Mouse (Mus musculus) naive thymus-derived CD4-positive, alpha-beta T cell, adult 2 months (primary cell): ENCODE data around the gene Wbp1.

ENCODE experiments used
- DNase-seq: peaks from one replicate; pipeline ENCODE4 v3.0.0-alpha.2; 2011; ENCODE audit warnings: low read depth

The Wbp1 gene

DNA sequence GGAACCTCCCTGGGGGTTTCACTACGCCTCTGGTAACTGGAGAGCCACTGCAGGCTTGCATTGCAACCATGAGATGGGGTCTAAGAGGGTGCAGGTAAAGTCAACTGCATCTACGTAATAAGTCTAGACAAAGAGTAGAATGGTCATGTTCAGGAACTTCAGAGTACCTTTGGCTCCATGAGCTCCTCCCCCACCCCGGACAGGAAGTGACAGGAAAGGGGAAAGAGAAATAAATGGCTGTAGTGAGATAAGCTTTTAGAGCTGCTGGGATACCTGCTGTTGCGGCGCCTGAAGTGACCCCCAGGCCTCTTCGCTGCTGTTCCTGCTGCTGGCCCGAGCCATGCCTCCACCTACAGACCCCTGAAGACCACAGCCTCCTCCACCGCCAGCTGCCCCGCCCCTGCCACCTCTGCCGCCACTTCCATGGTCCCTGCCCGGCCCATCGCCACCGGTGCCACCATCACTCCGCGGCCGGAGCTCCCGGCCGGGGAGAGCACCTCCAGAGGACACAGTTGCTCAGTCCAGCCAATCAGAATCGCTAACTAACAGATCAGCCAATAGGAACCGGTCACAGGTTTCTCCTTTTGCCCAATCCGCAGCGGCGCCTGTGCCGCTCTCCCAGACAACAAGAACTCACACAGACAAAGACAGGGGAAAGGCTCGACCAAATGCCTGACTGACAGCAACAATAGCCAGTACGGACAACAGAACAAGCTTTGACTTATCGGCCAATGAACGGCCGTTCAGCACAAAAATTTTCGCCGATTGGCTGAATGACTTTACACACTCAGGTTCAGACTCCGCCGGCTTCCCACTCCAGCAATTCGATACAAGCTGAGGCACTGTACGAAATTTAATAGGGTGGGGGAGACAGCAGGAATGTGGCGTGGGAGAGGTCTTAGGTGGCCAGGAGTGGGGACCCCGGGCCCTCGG is at the start of gene Wbp1:
Wbp1 (minus strand) TSS at position 630 of the 933 bp plus-strand sequence.
- peak; percentile 97 for DNase-seq

- DNase-seq, result no peak
Observed at GRCm38 (mm10) chr6:83171063-83171462, 49.7 kb upstream of the Wbp1 start.

- DNase-seq, result no peak
Observed at GRCm38 (mm10) chr6:83169872-83170271, 48.5 kb upstream of the Wbp1 start.

- peak; percentile 70 for DNase-seq
Observed at GRCm38 (mm10) chr6:83166243-83166630, 44.9 kb upstream of the Wbp1 start.

GRCm38 (mm10) chr6:83165607-83166242 is 44.4 kb upstream of the Wbp1 start, which contains the start of gene Dctn1:
Gene Dctn1, plus strand, starts transcription at chr6:83165920.
- peak; percentile 98 for DNase-seq

- no peak for DNase-seq
Observed at GRCm38 (mm10) chr6:83165026-83165606, 43.8 kb upstream of the Wbp1 start.

GRCm38 (mm10) chr6:83162701-83163100 is 41.3 kb upstream of the Wbp1 start:
- DNase-seq, result peak; percentile 81

DNA sequence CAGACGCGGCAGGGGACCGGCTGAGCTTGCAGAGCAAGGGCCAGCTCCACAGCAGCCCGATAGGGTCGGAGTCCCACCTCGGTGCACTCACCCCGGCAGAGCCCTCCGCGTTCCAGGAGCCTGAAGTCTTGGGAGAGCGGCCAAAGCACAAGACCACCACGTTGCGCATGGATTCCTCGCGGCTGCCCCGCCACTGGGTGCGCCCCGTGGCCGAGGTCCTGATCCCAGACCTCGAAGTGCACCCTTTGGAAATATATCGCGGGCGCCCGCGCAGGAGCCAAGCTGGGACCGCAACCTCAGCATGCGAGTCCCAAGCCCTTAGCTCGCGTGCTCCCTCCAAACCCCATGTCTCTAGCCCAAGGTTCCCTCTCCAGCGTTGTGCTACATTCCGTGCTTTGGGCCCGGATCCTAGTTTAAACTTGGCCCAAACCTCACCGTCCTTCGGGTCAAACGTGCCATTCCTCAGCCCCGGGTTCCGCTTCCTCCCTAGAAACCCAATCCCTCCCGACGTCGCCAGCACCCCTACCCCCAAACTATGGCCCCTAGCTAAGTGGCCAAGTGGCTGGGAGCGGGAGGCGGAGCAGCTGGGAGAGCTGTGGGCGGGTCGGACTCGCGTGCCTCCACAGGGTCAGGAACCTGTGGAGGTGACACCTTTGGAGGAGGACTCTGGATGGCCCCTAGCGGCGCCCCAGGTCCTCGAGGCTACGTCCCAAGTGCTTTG is 40.7 kb upstream of the Wbp1 start:
- DNase-seq, result peak; percentile 38

DNA sequence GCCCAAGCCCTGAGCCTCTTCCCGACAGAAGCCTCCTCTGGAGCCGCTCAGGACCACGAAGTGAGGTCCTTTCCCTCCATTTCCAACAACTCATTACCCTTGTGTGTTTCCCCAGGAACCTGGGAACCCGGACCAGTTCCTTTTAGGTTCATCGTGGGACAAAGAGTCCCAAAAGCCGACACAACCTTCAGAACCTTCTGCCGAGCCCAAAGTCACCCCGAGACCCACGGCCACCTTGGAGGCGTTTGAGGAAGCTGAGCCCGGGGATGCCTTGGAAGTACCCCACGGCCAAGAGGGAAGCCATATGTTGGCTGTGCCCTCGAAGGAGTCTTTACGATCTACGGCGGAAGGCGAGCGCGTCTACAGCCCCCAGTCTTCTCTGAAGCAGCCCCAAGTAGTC is 40.1 kb upstream of the Wbp1 start:
- DNase-seq, result peak; percentile 34

DNA sequence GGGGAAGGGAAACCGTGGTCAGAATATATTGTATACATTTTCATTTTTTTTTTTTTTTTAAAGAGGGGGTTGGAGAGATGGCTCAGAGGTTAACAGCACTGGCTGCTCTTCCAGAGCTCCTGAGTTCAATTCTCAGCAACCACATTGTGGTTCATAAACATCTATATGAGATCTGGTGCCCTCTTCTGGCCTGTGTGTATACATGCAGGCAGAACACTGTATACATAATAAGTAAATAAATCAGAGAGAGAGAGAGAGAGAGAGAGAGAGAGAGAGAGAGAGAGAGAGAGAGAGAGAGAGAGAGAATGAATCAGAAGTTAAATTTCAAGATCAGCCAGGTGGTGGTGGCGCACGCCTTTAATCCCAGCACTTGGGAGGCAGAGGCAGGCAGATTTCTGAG is 38.1 kb upstream of the Wbp1 start:
- peak; percentile 81 for DNase-seq

GRCm38 (mm10) chr6:83156259-83156684 is 34.9 kb upstream of the Wbp1 start, which contains the start of the genes Wdr54 and 1700003E16Rik:
Gene Wdr54, minus strand, starts transcription at chr6:83156397.
Gene 1700003E16Rik, plus strand, starts transcription at chr6:83156404.
- peak; percentile 61 for DNase-seq

DNA sequence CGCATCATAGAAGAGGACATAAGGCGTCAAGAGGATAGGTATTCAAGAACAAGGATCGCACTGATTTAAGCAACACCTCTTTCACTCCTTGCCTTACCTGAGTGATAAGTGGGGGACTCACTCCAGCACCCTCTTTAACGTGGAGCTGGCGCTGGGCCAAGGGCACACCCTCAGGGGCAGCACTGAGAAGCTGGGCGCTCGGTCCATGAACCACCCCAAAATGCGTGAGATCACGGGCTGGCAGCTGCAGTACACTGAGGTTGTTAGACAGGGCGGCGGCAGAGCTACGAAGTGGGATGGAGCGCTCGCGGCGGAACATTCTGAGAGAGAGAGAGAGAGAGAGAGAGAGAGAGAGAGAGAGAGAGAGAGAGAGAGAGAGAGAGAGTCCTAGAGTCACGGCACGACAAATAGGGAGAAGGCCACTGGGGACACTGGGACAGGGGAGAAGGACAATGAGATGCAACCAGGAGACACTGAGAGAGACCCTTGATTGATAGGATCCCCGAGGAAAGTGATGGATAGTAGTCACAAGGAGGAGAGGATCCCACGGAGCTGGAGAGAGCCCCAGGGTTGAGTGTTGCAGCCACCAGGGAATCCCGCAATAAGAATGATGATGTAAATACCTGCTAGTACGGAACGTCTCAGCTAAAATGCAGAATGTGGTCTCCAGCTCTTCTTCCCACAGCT is 34.3 kb upstream of the Wbp1 start:
- DNase-seq, result peak; percentile 27

DNA sequence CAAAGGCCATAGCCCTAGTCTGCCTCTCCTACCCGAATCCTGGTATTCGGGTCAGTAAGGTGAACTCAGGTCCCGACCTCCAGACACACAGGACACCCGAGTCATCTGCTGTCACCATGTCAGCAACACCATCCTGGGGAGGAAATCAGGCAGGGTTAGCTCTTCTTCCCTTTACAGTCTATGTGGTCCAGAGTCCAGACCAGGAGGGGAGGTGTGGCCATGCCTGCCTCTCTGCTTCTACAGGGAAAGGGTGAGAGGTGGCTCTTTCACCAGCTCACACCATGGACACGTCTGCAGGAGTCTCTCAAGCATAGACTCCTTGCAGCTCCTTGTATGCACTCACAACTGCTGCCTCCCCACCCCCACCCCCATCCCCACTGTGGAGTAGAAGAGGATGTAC is 32.1 kb upstream of the Wbp1 start:
- no peak for DNase-seq

- DNase-seq, result no peak
Observed at GRCm38 (mm10) chr6:83153038-83153437, 31.7 kb upstream of the Wbp1 start.

- no peak for DNase-seq
Observed at GRCm38 (mm10) chr6:83151721-83152120, 30.4 kb upstream of the Wbp1 start.

- no peak for DNase-seq
Observed at GRCm38 (mm10) chr6:83147280-83147679, 25.9 kb upstream of the Wbp1 start.

- DNase-seq, result no peak
Observed at GRCm38 (mm10) chr6:83145805-83146204, 24.4 kb upstream of the Wbp1 start.

DNA sequence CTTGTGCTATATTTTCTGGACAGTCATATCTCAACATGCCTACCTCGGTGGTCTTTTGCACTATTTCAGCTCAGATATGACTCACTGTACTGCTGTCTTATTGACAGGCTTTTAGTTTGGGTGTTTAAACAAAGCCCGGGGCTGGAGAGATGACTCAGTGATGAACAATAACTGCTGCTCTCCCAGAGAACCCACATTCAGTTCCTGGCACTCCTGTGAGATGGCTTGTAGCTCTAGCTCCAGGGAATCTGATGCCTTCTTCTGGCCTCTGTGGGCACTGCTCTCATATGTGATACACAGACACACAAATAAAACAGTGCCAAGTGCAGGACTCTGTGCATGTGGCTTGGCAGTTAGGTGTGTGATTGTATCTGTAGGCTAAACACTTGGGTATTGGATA is 23.9 kb upstream of the Wbp1 start:
- no peak for DNase-seq

DNA sequence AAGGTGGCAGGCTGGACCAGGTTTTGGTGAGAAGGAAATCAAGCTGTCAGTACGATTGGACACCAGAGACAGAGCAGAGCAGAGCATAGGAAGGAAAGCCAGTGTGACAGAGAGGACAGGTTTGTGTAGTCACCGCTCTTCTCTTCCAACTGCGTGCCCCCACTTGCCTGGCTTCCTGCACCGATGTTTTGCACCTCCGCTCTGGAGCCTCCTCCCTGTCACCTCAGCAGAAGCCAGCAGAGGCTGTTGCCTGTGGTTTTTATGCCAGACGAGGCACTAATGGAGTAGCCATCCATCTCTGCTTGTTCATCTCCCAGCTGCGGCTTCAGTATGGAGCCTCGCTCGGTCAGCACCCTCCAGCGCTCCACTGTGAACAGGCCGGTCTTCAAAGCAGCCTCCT is 21.5 kb upstream of the Wbp1 start:
- DNase-seq, result no peak

DNA sequence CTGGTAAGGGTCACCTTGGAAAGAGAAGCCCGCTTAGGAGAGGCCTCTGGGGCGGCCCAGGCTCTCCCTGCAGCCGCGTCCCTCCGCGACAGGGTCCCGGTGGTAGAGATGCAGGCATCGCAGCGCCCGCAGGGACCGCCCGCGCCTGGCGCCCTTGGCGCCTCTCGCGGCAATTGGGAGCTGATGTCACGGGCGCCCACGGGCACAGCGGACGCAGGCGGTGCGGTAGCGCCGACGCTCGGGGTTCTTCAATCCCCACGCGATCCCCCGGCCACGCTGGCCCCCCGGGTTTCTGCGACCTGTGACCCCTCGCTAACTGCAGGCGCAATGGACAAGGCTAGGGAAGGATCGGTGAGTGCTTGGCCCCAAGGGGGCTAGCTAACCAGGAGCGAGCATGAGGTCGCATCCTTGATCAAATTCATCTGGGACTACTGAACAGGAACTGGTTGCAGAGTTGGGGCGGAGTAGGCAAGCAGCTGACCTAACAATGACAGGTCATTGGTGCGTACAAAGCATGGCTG is 20.9 kb upstream of the Wbp1 start:
- no peak for DNase-seq

- DNase-seq, result no peak
Observed at GRCm38 (mm10) chr6:83141636-83142035, 20.3 kb upstream of the Wbp1 start.
